Mouse (Mus musculus) ovary, postnatal 10 days (tissue): ENCODE results near the gene Samd1.
"Not testable (repeated sequence)": the region's sequence is repeated elsewhere in the genome, so short reads cannot be mapped to it uniquely, and the experiment has no call there.

ENCODE experiments used
- DNase-seq: peaks from one replicate; pipeline ENCODE4 v3.0.0; 2022; ENCODE audit warnings: low spot score

The Samd1 gene

GRCm38 (mm10) chr8:83983222-83983621 lies 14.2 kb upstream of the Samd1 start:
- not testable (repeated sequence) for DNase-seq

GRCm38 (mm10) chr8:83989243-83989642 lies 8.2 kb upstream of the Samd1 start:
- DNase-seq = no peak

- no peak for DNase-seq
Observed at GRCm38 (mm10) chr8:83990170-83990569, 7.3 kb upstream of the Samd1 start.

GRCm38 (mm10) chr8:83992488-83992887 lies 5.0 kb upstream of the Samd1 start:
- DNase-seq = no peak

GRCm38 (mm10) chr8:83994030-83994429 lies 3.4 kb upstream of the Samd1 start:
- DNase-seq = no peak

- no peak for DNase-seq
Observed at GRCm38 (mm10) chr8:83995973-83996372, 1.5 kb upstream of the Samd1 start.

- DNase-seq = peak; percentile 75
Observed at GRCm38 (mm10) chr8:83996567-83997505, 636 bp upstream of the Samd1 start.

- no peak for DNase-seq
Observed at GRCm38 (mm10) chr8:83998231-83999056, 972 bp downstream of the Samd1 start.

GRCm38 (mm10) chr8:83999057-83999705 lies 1.7 kb downstream of the Samd1 start:
- DNase-seq = no peak

GRCm38 (mm10) chr8:83999825-84000224 lies 2.4 kb downstream of the Samd1 start:
- DNase-seq = no peak

GRCm38 (mm10) chr8:84001281-84002000 lies 4.0 kb downstream of the Samd1 start, which contains the start of gene 1700067K01Rik:
1700067K01Rik (plus strand) TSS chr8:84001502.
- no peak for DNase-seq

GRCm38 (mm10) chr8:84002957-84003611 lies 5.6 kb downstream of the Samd1 start:
- DNase-seq = no peak

- no peak for DNase-seq
Observed at GRCm38 (mm10) chr8:84003612-84004246, 6.3 kb downstream of the Samd1 start.

GRCm38 (mm10) chr8:84004533-84005201 lies 7.2 kb downstream of the Samd1 start:
- peak; percentile 80 for DNase-seq

- not testable (repeated sequence) for DNase-seq
Observed at GRCm38 (mm10) chr8:84005502-84005901, 8.0 kb downstream of the Samd1 start.

GRCm38 (mm10) chr8:84008362-84008761 lies 10.9 kb downstream of the Samd1 start:
- no peak for DNase-seq

GRCm38 (mm10) chr8:84009876-84010275 lies 12.4 kb downstream of the Samd1 start:
- peak; percentile 77 for DNase-seq

- DNase-seq = no peak
Observed at GRCm38 (mm10) chr8:84010625-84011611, 13.4 kb downstream of the Samd1 start.
